Mouse (Mus musculus) embryonic facial prominence, embryonic 11.5 days (tissue): ENCODE data around the gene Lins1. TPM values are rescaled to one million over a fixed set of nuclear protein-coding genes. Genes with fewer than 3 reads are reported as not detected.

ENCODE experiments used
- ATAC-seq: fragments of 200-750 bp; cut with Nextera tagmentation; replicated peaks from 2 replicates; pipeline ENCODE4 v1.8.0; 2017; ENCODE audit warnings: low read depth; ENCODE audit not compliant: insufficient number of reproducible peaks, low FRiP score, low TSS enrichment
- DNase-seq: peaks from one replicate; pipeline ENCODE4 v3.0.0-alpha.2; 2015; ENCODE audit warnings: low spot score
- H3K27ac ChIP-seq: fragments of 300-500 bp; sonication (generic); replicated peaks from 2 replicates; pipeline ENCODE4 v1.5.1; 2014; ENCODE audit warnings: mild to moderate bottlenecking, low read depth, low read length, control low read depth
- H3K27me3 ChIP-seq: fragments of 300-500 bp; sonication (generic); 2 replicates; pipeline ENCODE4 v1.6.1; 2014; ENCODE audit warnings: mild to moderate bottlenecking, low read length, moderate library complexity, mixed read lengths; ENCODE audit not compliant: control insufficient read depth, insufficient read depth
- H3K36me3 ChIP-seq: fragments of 300-500 bp; sonication (generic); replicated peaks from 2 replicates; pipeline ENCODE4 v1.6.1; 2014; ENCODE audit warnings: low read depth, mild to moderate bottlenecking, low read length, moderate library complexity, mixed read lengths; ENCODE audit not compliant: control insufficient read depth, insufficient read depth
- H3K4me1 ChIP-seq: fragments of 300-500 bp; sonication (generic); 2 replicates; pipeline ENCODE4 v1.6.1; 2014; ENCODE audit warnings: low read length, mixed read lengths; ENCODE audit not compliant: control insufficient read depth, insufficient read depth
- H3K4me2 ChIP-seq: fragments of 300-500 bp; sonication (generic); 2 replicates; pipeline ENCODE4 v1.6.1; 2014; ENCODE audit warnings: low read depth, mild to moderate bottlenecking, control low read depth, low read length, moderate library complexity
- H3K4me3 ChIP-seq: fragments of 300-500 bp; sonication (generic); 2 replicates; pipeline ENCODE4 v1.5.1; 2014; ENCODE audit warnings: low read depth, low read length, control low read depth
- H3K9ac ChIP-seq: fragments of 300-500 bp; sonication (generic); replicated peaks from 2 replicates; pipeline ENCODE4 v1.6.1; 2014; ENCODE audit warnings: mild to moderate bottlenecking, control low read depth, low read length
- H3K9me3 ChIP-seq: fragments of 300-500 bp; sonication (generic); replicated peaks from 2 replicates; pipeline ENCODE4 v1.6.1; 2016; ENCODE audit warnings: mild to moderate bottlenecking, low read length, inconsistent platforms, mixed read lengths; ENCODE audit not compliant: control insufficient read depth
- WGBS: fragments of 180-500 bp; shearing (Covaris S2); extraction: QIAGEN DNeasy Blood & Tissue Kit; methylation state at CpG from one replicate; pipeline ENCODE4 v1.1.7; 2014; 5-methylcytosine and 5-hydroxymethylcytosine counted together
- polyA plus RNA-seq: library from polyadenylated mRNA; unstranded; fragments of >200 nt; fragmentation: Nextera tagmentation; extraction: Ambion mirVana; gene quantifications from 2 replicates; pipeline ENCODE4 v1.2.1, GENCODE M21; 2014

Lins1 gene
- polyA plus RNA-seq, 1 experiment from 2014 or later: 26.9 TPM

- H3K27me3 ChIP-seq: no peaks in the 10 kb centered on the region
- no peaks in the 10 kb centered on the region for H3K4me1 ChIP-seq
- ATAC-seq: no peak
- 78% methylated on average over 8 of the region's 8 CpGs for WGBS
- H3K9me3 ChIP-seq: no peaks in the 10 kb centered on the region
- H3K9ac ChIP-seq: no peak overlapping the region
- no peak for DNase-seq
- H3K27ac ChIP-seq: no peak overlapping the region
- no peak overlapping the region for H3K4me3 ChIP-seq
- no peak overlapping the region for H3K4me2 ChIP-seq
- H3K36me3 ChIP-seq: no peaks in the 10 kb centered on the region
Observed at GRCm38 (mm10) chr7:66660972-66661371, 28.7 kb upstream of the Lins1 start.

- DNase-seq: peak; percentile 88
- 17% methylated on average over 8 of the region's 8 CpGs for WGBS
- Histone ChIP-seq H3K4me1 (no peaks in the 10 kb centered on the region), H3K9me3 (no peaks in the 10 kb centered on the region), H3K9ac (no peak overlapping the region), H3K36me3 (no peaks in the 10 kb centered on the region), H3K27me3 (no peaks in the 10 kb centered on the region), H3K4me2 (no peak overlapping the region), H3K27ac (no peak overlapping the region), H3K4me3 (no peak overlapping the region)
- no peak for ATAC-seq
Observed at GRCm38 (mm10) chr7:66661572-66661971, 28.1 kb upstream of the Lins1 start.

- Histone ChIP-seq H3K4me2 (no peak overlapping the region), H3K9me3 (no peaks in the 10 kb centered on the region), H3K4me1 (no peaks in the 10 kb centered on the region), H3K27ac (no peak overlapping the region), H3K9ac (no peak overlapping the region), H3K4me3 (no peak overlapping the region), H3K27me3 (no peaks in the 10 kb centered on the region), H3K36me3 (no peaks in the 10 kb centered on the region)
- ATAC-seq: no peak
- no peak for DNase-seq
- WGBS: 90% methylated on average over 3 of the region's 3 CpGs
Observed at GRCm38 (mm10) chr7:66663548-66663947, 26.1 kb upstream of the Lins1 start.

- no peak for ATAC-seq
- no peak overlapping the region for H3K27ac ChIP-seq
- peaks cover 2% of the 10 kb centered on the region for H3K36me3 ChIP-seq
Observed at GRCm38 (mm10) chr7:66667064-66667463, 22.6 kb upstream of the Lins1 start.

GRCm38 (mm10) chr7:66675800-66676199 lies 13.9 kb upstream of the Lins1 start:
- Histone ChIP-seq H3K9ac (no peak overlapping the region), H3K4me3 (no peak overlapping the region), H3K4me1 (no peaks in the 10 kb centered on the region), H3K9me3 (no peaks in the 10 kb centered on the region), H3K27me3 (no peaks in the 10 kb centered on the region), H3K4me2 (no peak overlapping the region), H3K27ac (no peak overlapping the region), H3K36me3 (peaks cover 19% of the 10 kb centered on the region)
- ATAC-seq: no peak
- no peak for DNase-seq
- 93% methylated on average over 2 of the region's 2 CpGs for WGBS

More at GRCm38 (mm10) chr7:66667064-66667463, 22.6 kb upstream of the Lins1 start:
- no peaks in the 10 kb centered on the region for H3K27me3 ChIP-seq
- no peak overlapping the region for H3K4me2 ChIP-seq
- no peaks in the 10 kb centered on the region for H3K9me3 ChIP-seq
- DNase-seq: no peak
- no peak overlapping the region for H3K4me3 ChIP-seq
- H3K4me1 ChIP-seq: no peaks in the 10 kb centered on the region
- no peak overlapping the region for H3K9ac ChIP-seq

- Histone ChIP-seq H3K4me1 (no peaks in the 10 kb centered on the region), H3K4me2 (no peak overlapping the region), H3K9me3 (no peaks in the 10 kb centered on the region), H3K27me3 (no peaks in the 10 kb centered on the region), H3K27ac (no peak overlapping the region), H3K36me3 (peaks cover 4% of the 10 kb centered on the region; the same call in 1 of the 2 replicates), H3K4me3 (no peak overlapping the region), H3K9ac (no peak overlapping the region)
- DNase-seq: no peak
- no peak for ATAC-seq
- 90% methylated on average over 5 of the region's 5 CpGs for WGBS
Observed at GRCm38 (mm10) chr7:66682119-66682863, 7.4 kb upstream of the Lins1 start.

GRCm38 (mm10) chr7:66688721-66689120 lies 968 bp upstream of the Lins1 start:
- H3K27me3 ChIP-seq: no peaks in the 10 kb centered on the region
- 3% methylated on average over 5 of the region's 5 CpGs for WGBS
- H3K27ac ChIP-seq: no peak overlapping the region
- peak overlapping the region; percentile 78 for H3K9ac ChIP-seq
- H3K4me2 ChIP-seq: peak overlapping the region; percentile 82
- H3K9me3 ChIP-seq: no peaks in the 10 kb centered on the region
- H3K36me3 ChIP-seq: no peaks in the 10 kb centered on the region
- DNase-seq (no peak), ATAC-seq (peak; percentile 3; the same call in 1 of the 2 replicates)
- H3K4me3 ChIP-seq: peak overlapping the region; percentile 78
- H3K4me1 ChIP-seq: no peaks in the 10 kb centered on the region

GRCm38 (mm10) chr7:66689294-66689619 lies 432 bp upstream of the Lins1 start, which contains the start of gene Asb7:
Gene Asb7 (minus strand): TSS chr7:66689596.
- Histone ChIP-seq H3K36me3 (no peaks in the 10 kb centered on the region), H3K27me3 (no peaks in the 10 kb centered on the region), H3K9me3 (no peaks in the 10 kb centered on the region), H3K4me1 (no peaks in the 10 kb centered on the region), H3K27ac (peak within 1 kb of the TSS; percentile 77), H3K4me3 (peak within 1 kb of the TSS; percentile 78), H3K9ac (peak within 1 kb of the TSS; percentile 79), H3K4me2 (peak within 1 kb of the TSS; percentile 82)
- peak; percentile 96; the same call in 1 of the 2 replicates for ATAC-seq
- 0% methylated on average over 18 of the region's 18 CpGs for WGBS
- DNase-seq: no peak
